Mouse (Mus musculus) cerebellum, postnatal 14 days (tissue): ENCODE results near the gene Ttc23.

Experiments used
- DNase-seq, 2 experiments: peaks; one replicate each; pipeline ENCODE4 v3.0.0; 2021; ENCODE audit warnings: mixed read lengths in 2 of 2

The Ttc23 gene

GRCm38 (mm10) chr7:67700846-67701245 lies 53.6 kb downstream of the Ttc23 start:
- peak; percentile 15 to 43 for DNase-seq

DNA sequence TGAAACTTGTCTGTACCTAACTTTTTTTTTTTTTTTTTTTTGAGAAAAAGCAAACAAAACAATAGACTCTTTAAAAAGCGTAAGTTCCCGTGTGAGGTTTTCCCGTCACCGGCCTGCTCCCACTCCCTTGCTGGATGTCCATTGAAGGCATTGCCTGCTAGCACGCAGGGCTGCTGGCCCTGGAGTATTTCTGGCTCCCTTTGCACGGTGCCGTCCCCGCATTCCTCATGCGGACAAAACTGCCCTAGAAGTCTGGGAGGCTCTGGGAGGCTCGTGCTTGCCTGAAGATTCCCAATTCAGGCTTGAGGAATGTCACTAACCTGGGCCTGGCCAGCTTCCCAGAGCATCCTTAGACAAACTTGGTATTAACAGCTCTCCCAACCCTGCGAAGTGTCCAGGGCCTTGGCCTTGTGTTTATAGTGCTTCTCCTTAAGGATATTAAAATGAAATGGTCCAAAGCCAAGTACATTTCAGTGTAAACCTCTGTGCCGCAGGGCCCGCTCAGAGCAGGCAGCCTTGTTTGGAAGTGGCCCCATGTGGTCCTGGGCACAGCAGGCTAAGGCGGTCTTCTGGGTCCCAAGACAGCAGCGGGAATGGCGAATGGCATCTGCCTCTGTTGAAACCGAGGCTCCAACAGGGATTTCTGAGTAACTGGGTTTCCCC lies 54.2 kb downstream of the Ttc23 start:
- no peak for DNase-seq

GRCm38 (mm10) chr7:67708160-67708559 lies 61.0 kb downstream of the Ttc23 start:
- DNase-seq, result no peak

DNA sequence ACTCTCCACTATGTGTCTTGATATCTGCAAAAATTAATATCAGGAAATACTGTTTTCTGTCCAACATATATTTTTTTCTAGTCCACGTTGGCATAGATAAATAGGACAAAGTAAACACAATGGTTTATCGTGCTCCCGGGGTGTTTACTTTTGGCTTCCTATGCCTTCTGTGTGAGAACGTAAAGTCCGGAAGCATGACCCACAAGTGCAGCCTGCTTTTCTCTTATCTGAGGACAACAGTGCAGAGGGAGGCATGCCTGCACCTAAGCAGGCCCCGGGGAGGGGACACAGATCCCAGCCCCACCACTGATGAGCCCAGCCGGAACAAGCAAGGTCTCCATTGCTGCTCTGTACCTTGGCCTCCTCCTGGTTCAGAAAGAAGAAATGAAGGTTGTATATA lies 63.0 kb downstream of the Ttc23 start:
- no peak for DNase-seq

- DNase-seq, result peak; percentile 61 to 71
Observed at GRCm38 (mm10) chr7:67713820-67714510, 66.8 kb downstream of the Ttc23 start.

GRCm38 (mm10) chr7:67715176-67715575 lies 68.0 kb downstream of the Ttc23 start:
- no peak for DNase-seq

GRCm38 (mm10) chr7:67716213-67716878 lies 69.1 kb downstream of the Ttc23 start:
- DNase-seq, result no peak

- no peak for DNase-seq
Observed at GRCm38 (mm10) chr7:67716925-67717324, 69.7 kb downstream of the Ttc23 start.

DNA sequence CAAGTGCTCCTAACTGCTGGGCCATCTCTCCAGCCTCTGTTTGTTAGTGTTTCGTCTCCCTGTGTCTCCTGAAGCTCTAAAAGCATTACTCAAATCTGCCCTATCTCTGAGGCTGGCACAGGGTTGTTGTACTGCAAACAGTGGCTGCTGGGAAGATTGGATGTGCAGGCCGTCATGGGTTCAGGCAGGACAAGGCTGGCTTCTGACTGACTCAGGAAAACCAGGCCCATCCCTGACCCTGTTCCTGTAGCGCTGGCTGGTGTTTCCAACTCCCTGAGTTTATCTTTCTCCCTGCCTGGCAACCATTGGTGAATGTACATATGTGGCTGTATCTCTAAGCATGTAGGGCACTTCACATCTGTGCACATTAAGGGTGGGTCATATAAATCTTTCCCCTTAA lies 70.3 kb downstream of the Ttc23 start:
- DNase-seq, result no peak

GRCm38 (mm10) chr7:67718804-67719203 lies 71.6 kb downstream of the Ttc23 start:
- no peak for DNase-seq

DNA sequence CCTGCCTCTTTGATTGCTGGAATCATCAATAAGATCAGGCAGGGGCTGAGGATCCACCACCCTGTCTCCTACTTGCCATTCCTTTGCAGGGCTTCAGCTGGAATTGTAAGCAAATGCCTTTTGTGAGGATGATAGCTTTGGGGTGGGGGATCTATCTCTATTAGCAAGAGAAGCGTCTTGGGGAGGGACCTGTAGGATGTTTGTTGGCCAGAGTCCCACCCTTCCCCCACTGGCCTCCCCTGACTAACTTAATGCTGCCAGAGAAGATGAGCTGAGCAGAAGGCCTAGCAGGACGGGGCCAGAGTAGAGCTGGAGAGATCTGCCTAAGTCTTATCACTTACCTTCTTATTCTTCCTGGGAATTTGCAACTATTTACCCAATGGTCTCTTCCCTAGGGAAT lies 75.0 kb downstream of the Ttc23 start:
- DNase-seq, result no peak

DNA sequence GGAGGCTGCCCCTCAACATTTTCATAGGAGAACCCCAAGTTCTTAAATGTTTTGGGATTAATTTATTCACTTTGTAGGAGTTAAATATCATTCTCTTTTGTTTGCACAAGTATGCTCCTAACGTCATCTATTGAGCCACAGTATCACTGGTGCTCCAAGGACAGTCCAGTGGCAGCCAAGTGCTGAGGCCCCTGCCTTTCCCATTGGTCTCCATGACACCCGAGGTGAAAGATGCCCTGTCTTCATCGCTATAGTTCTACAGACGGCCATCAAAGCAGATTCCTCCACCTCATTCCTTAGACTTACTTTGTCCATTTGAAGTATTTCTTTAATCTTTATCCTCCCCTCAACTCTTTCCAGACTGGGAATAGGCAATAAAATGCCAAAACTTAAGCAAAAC lies 77.3 kb downstream of the Ttc23 start:
- DNase-seq, result no peak

DNA sequence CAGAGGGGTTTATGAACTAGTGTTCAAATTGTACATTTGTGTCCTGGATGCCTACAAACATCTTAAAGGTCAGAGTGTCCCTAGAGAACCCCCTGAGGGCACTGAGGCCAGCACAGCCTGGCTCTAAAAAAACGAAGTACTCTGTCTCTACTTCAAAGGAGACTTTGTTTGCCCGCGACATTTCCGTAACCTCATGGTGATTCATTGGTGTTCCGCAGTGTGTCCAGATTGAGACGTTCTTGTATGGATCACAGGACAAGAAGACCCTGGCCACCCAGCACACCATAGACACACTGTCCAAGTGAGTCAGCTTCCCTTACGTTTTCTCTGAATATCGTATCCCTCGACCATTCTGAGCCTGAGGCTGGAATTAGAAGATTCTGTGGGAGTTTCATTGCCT lies 77.8 kb downstream of the Ttc23 start:
- no peak for DNase-seq

DNA sequence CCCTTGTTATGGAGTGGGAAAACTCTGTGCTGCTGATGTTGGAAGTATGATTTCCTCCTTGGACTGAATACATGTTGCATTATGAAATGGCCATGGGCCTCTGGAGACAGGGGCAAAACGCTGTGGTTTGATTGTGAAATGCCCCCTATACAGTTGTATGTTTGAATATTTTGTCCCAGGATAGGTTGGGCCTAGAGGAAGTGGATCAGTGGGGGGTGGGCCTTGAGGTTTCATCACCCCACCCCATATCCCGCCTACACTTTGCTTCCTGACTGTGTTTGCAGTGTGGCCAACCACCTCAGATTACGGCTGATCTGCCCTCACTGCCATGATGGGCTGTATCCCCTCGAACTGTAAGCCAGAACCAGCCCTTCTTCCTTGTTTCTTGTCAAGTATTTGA lies 81.0 kb downstream of the Ttc23 start:
- no peak for DNase-seq

DNA sequence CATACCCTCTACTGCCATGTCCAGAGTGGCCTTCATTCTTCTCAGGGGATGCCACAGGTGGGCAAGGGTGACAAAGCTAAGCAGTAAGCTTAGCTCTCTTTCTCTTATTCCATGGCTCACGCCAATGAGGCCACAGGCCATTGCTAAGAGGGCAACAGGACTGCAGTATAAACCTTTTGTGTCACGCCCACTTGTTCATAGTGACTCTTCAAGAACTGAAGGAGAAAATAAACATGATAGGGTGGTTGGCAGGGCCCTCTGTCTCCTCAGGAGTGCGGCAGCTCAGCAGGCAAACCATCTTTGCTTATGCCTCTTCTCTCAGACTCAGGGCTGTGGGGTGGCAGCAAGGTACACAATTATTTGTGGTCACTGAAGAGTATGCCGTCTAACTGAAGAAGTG lies 81.6 kb downstream of the Ttc23 start:
- no peak for DNase-seq

GRCm38 (mm10) chr7:67730431-67731110 lies 83.4 kb downstream of the Ttc23 start:
- no peak for DNase-seq

DNA sequence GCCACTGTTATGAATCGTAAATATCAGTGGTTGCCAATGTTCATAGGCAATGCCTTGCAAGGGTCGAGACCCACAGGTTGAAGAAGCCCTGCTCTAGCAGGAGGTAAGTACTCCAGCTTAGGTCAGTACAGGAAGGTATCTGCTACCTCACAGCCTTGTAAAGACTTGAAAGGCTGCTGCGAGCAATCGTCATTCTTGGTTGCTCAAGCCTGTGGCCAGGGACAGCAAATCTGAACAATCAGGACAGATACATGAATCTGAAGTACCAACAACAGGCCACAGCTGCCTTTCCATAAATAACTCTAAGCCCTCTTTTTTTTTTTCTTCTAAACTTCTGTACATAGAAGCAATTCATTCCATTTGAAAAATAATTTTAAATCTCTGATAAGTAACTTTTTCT lies 85.1 kb downstream of the Ttc23 start:
- no peak for DNase-seq

- no peak for DNase-seq
Observed at GRCm38 (mm10) chr7:67740382-67740781, 93.2 kb downstream of the Ttc23 start.

DNA sequence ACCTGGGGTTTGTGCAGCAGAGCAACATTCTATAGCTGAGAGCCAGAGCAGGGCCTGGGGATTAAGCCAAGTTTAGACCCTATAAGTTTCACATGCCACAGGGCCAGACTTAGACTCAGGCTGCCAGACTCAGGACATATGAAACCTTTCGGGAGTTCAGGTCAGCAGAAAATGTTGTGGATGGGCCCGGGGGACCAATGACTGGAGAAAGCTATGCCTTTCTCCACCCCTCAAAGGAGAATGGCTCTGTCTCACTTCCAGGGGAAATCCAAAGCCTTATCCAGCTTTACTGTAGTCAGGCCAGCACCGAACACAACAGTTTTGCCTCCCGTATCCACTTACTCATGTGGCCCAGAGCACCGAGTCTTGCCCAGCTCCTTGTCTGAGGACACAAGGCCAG lies 93.6 kb downstream of the Ttc23 start:
- DNase-seq, result no peak

GRCm38 (mm10) chr7:67741706-67742105 lies 94.5 kb downstream of the Ttc23 start:
- no peak for DNase-seq

- DNase-seq, result no peak
Observed at GRCm38 (mm10) chr7:67747731-67748305, 100.6 kb downstream of the Ttc23 start.

DNA sequence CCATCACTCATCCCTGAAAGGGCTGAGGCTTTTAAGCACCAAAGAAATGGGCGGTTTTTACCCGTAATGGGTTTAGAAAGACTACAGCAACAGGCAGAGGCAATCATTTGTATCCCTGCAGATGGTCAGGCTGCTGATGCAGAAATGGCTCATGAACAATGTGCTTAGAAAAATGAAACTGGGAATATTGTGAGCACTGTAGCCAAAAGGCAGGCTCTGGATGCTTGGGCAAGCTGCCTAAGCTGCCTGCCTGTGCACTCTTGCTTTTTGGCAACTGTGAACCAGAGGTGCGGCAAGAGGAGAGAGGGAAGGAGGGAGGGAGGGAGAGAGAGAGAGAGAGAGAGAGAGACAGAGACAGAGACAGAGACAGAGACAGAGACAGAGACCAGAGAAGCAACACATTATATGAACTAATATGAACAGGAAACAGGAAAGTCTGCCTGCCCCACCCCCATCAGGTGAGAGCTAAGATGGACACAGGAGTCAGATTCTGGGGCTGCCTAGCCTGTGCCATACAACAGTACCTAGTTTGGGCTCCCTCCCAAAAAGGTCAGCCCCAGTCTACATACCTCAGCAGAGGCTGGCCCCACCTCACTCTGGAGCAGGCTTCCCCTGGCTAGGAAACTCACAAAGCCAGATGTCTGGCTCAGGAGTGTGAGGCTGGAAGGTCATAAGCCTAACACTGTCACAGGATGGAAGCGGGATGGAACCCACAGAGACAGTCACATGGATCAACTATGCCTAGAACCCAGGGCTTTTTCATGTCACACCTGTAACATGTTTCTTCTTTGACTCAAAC lies 102.4 kb downstream of the Ttc23 start:
- no peak for DNase-seq
